Mouse (Mus musculus) spleen, adult 2 months (tissue): ENCODE results near the gene Sap25.

Experiments used
- CTCF ChIP-seq: fragments of 200-500 bp; IDR thresholded peaks from 2 replicates; pipeline ENCODE4 v1.5.1; 2011; ENCODE audit warnings: mild to moderate bottlenecking, inconsistent platforms; ENCODE audit not compliant: insufficient read depth, insufficient read length, insufficient replicate concordance; ENCODE audit errors: extremely low read depth
- POLR2A ChIP-seq: fragments of 200-500 bp; IDR thresholded peaks from 2 replicates; pipeline ENCODE4 v1.6.1; 2011; ENCODE audit warnings: low read depth, low read length, inconsistent platforms

DNA sequence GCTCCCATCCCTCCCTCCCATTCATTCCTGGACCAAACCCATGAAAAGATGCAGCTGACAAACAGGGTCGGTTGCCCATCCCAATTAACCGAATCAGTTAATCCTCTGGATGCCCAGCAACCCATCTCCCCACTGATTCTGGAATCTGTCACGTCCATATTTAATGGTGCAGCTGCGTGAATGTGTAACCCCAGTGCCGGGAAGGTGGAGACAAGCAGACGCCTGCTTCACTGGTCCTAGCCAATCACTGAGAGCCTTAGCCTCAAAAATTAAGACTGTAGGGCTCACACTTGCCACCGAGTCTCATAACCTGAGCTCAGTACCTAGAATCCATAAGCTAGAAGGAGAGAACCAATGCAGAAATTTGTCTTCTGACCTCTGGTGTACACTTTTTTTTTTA is 45.2 kb upstream of the Sap25 start:
- no peak for TF ChIP-seq CTCF
- no peak for TF ChIP-seq POLR2A
